Mouse (Mus musculus) liver, embryonic 16.5 days (tissue): ENCODE measurements around the gene Vsx2. TPM values are rescaled to one million over a fixed set of nuclear protein-coding genes. Genes with fewer than 3 reads are reported as not detected.

ENCODE experiments used
- ATAC-seq: fragments of 200-750 bp; cut with Nextera tagmentation; 2 replicates; pipeline ENCODE4 v1.8.0; 2017; ENCODE audit warnings: low read depth, mild to moderate bottlenecking, moderate number of reproducible peaks, moderate library complexity
- H3K27ac ChIP-seq: fragments of 300-500 bp; sonication (generic); 2 replicates; pipeline ENCODE4 v1.5.1; 2014; ENCODE audit warnings: mild to moderate bottlenecking, low read length
- H3K27me3 ChIP-seq: fragments of 300-500 bp; sonication (generic); 2 replicates; pipeline ENCODE4 v1.6.1; 2014; ENCODE audit warnings: low read depth, low read length, mixed read lengths; ENCODE audit not compliant: control insufficient read depth, insufficient read depth
- H3K36me3 ChIP-seq: fragments of 300-500 bp; sonication (generic); 2 replicates; pipeline ENCODE4 v1.6.1; 2014; ENCODE audit warnings: mild to moderate bottlenecking; ENCODE audit not compliant: control insufficient read depth, insufficient read depth
- H3K4me1 ChIP-seq: fragments of 300-500 bp; sonication (generic); 2 replicates; pipeline ENCODE4 v1.6.1; 2014; ENCODE audit warnings: low read depth, low read length, mixed read lengths; ENCODE audit not compliant: control insufficient read depth
- H3K4me2 ChIP-seq: fragments of 300-500 bp; sonication (generic); 2 replicates; pipeline ENCODE4 v1.6.1; 2014; ENCODE audit warnings: low read depth, low read length, mixed read lengths
- H3K4me3 ChIP-seq: fragments of 300-500 bp; sonication (generic); 2 replicates; pipeline ENCODE4 v1.5.1; 2014; ENCODE audit warnings: low read depth, mild to moderate bottlenecking, low read length
- H3K9ac ChIP-seq: fragments of 300-500 bp; sonication (generic); 2 replicates; pipeline ENCODE4 v1.6.1; 2014; ENCODE audit warnings: low read depth, low read length
- H3K9me3 ChIP-seq: fragments of 300-500 bp; sonication (generic); replicated peaks from 2 replicates; pipeline ENCODE4 v1.6.1; 2016; ENCODE audit warnings: low read length; ENCODE audit not compliant: control insufficient read depth
- WGBS: fragments of 180-500 bp; shearing (Covaris S2); extraction: QIAGEN DNeasy Blood & Tissue Kit; methylation state at CpG from one replicate; pipeline ENCODE4 v1.1.7; 2014; ENCODE audit not compliant: insufficient replicate concordance; 5-methylcytosine and 5-hydroxymethylcytosine counted together
- polyA plus RNA-seq: library from polyadenylated mRNA; unstranded; fragments of >200 nt; fragmentation: Nextera tagmentation; extraction: Ambion mirVana; gene quantifications from 2 replicates; pipeline ENCODE4 v1.2.1, GENCODE M21; 2015

Vsx2 gene
- polyA plus RNA-seq, 1 experiment from 2014 or later: not detected

DNA sequence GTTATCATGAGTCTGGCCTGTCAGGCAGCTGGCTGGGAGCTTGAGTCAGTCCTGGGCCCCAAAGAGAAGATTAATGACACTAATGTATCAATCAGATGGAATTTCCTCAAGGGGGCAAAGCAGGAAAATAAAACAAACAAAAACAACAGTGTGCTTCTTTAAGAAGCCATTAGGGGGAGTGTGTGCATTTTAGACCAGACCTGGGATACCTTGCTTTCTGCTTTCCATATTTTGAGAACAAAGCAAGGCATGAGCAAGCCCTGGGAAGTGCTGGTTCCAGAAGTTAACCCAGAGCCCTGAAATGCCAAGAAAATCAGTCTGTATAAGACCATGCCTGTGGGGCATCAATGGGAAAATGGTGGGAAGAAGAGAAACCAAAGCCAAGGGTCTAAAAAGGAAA, 51.4 kb downstream of the Vsx2 start:
- H3K4me3 ChIP-seq: no peak overlapping the region
- no peak overlapping the region for H3K9ac ChIP-seq
- no peak overlapping the region for H3K4me2 ChIP-seq
- no peak for ATAC-seq
- H3K36me3 ChIP-seq: no peaks in the 10 kb centered on the region
- peaks cover 3% of the 10 kb centered on the region for H3K4me1 ChIP-seq
- peaks cover 19% of the 10 kb centered on the region for H3K27me3 ChIP-seq
- no peaks in the 10 kb centered on the region for H3K9me3 ChIP-seq
- H3K27ac ChIP-seq: no peak overlapping the region

DNA sequence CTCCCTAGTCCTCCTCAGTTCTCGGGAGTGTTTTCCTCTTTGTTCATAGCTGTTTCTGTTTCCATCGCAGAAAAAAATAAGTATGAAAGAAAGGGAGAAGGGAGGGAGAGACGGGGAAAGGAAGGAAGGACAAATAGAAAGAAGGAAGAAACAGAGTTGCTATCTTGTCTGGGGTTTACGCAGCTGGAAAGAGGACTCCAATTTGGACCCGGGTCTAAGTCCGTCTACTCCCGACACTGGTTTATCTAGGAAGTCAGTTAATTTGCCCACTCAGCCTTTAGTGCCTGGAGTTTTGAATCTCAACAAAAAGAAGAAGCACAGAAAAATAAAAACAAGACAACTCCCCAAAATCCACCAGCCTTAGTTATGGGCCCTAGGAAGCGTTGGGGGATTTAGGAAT, 55.0 kb downstream of the Vsx2 start:
- H3K4me1 ChIP-seq: no peaks in the 10 kb centered on the region
- H3K27me3 ChIP-seq: peaks cover 21% of the 10 kb centered on the region
- no peak overlapping the region for H3K4me2 ChIP-seq
- WGBS: 20% methylated on average over 8 of the region's 8 CpGs
- no peak overlapping the region for H3K9ac ChIP-seq
- H3K9me3 ChIP-seq: no peaks in the 10 kb centered on the region
- no peaks in the 10 kb centered on the region for H3K36me3 ChIP-seq
- no peak overlapping the region for H3K4me3 ChIP-seq
- H3K27ac ChIP-seq: no peak overlapping the region
- ATAC-seq: no peak

DNA sequence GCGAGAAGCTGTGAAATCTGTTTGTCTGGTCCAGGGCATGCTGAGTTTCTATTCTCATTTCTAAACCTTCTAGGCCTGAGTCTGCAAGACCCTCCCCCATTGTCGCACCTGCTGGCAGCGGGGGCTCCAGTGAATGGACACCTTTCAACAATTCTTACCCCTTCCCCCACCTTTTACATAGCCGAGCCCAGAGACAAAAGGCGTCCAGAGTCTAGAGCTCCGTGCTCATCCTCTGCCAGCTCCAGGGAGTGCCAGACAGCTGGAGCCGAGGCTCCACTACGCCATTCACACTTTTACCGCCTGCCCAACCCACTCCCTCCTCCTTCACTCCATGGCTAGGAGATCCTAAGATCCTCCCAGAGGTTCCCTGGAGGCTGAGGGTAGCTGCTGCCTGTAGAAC, 55.6 kb downstream of the Vsx2 start:
- ATAC-seq: no peak
- no peak overlapping the region for H3K27ac ChIP-seq
- H3K4me1 ChIP-seq: no peaks in the 10 kb centered on the region
- H3K9ac ChIP-seq: no peak overlapping the region
- H3K4me3 ChIP-seq: no peak overlapping the region
- no peaks in the 10 kb centered on the region for H3K36me3 ChIP-seq
- no peak overlapping the region for H3K4me2 ChIP-seq
- WGBS: 15% methylated on average over 9 of the region's 9 CpGs
- no peaks in the 10 kb centered on the region for H3K9me3 ChIP-seq
- H3K27me3 ChIP-seq: peaks cover 21% of the 10 kb centered on the region

DNA sequence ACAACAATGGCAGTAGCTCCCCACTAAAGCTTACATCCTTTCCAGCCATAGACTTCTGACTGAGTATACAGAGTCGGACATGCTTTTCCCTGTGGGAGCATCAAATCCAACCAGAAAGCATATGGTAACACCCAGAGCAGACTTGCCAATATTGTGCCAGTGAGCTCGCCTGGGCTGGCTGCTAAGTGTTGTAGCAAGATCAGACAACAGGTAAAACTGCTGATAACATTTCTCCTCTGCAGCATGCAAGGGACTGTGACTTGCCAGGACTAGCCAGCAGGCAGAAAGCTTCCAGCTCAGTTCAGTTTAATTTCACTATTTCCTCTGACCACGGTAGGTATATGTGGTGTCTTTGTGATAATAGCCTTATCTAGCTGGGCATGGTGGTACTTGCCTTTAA, 62.3 kb downstream of the Vsx2 start:
- Histone ChIP-seq H3K9ac (no peak overlapping the region), H3K4me3 (no peak overlapping the region), H3K27me3 (no peaks in the 10 kb centered on the region; the same call in 1 of the 2 replicates), H3K4me2 (no peak overlapping the region), H3K27ac (no peak overlapping the region), H3K9me3 (no peaks in the 10 kb centered on the region), H3K36me3 (no peaks in the 10 kb centered on the region), H3K4me1 (no peaks in the 10 kb centered on the region)
- 33% methylated on average over 3 of the region's 3 CpGs for WGBS
- ATAC-seq: no peak

- Histone ChIP-seq H3K27ac (no peak overlapping the region), H3K4me3 (no peak overlapping the region), H3K9me3 (no peaks in the 10 kb centered on the region), H3K9ac (no peak overlapping the region), H3K4me1 (no peaks in the 10 kb centered on the region), H3K36me3 (no peaks in the 10 kb centered on the region), H3K4me2 (no peak overlapping the region), H3K27me3 (peaks cover 47% of the 10 kb centered on the region)
- no peak for ATAC-seq
- 13% methylated on average over 6 of the region's 6 CpGs for WGBS
Observed at GRCm38 (mm10) chr12:84640253-84640652, 70.7 kb downstream of the Vsx2 start.

GRCm38 (mm10) chr12:84640654-84641053, 71.1 kb downstream of the Vsx2 start, which contains the start of gene Vrtn:
Gene Vrtn (plus strand): TSS chr12:84641019.
- H3K9me3 ChIP-seq: no peaks in the 10 kb centered on the region
- H3K9ac ChIP-seq: no peak within 1 kb of the TSS
- ATAC-seq: no peak
- 6% methylated on average over 9 of the region's 9 CpGs for WGBS
- no peak within 1 kb of the TSS for H3K4me2 ChIP-seq
- no peak within 1 kb of the TSS for H3K4me3 ChIP-seq
- H3K27ac ChIP-seq: no peak within 1 kb of the TSS
- no peaks in the 10 kb centered on the region for H3K4me1 ChIP-seq
- no peaks in the 10 kb centered on the region for H3K36me3 ChIP-seq
- H3K27me3 ChIP-seq: peaks cover 47% of the 10 kb centered on the region

Other genes starting within 250 kb of the Vsx2 start
- 22.3 and 23.6 TPM in 2 replicates for gene Coq6, start 208.1 kb upstream of the Vsx2 start, polyA plus RNA-seq
- 1.0 and 1.3 TPM in 2 replicates for gene Fam161b, start 207.9 kb upstream of the Vsx2 start, polyA plus RNA-seq
- 17.0 and 18.1 TPM in 2 replicates for gene Entpd5, start 160.7 kb upstream of the Vsx2 start, polyA plus RNA-seq
- gene Bbof1, start 160.7 kb upstream of the Vsx2 start, polyA plus RNA-seq: 0.31 and 0.36 TPM in 2 replicates
- gene Rnf113a2, start 152.6 kb upstream of the Vsx2 start, polyA plus RNA-seq: 11.7 and 11.9 TPM in 2 replicates
- gene Aldh6a1, start 118.8 kb upstream of the Vsx2 start, polyA plus RNA-seq: 49.3 and 55.5 TPM in 2 replicates
- 10.7 and 11.8 TPM in 2 replicates for gene Lin52, start 118.3 kb upstream of the Vsx2 start, polyA plus RNA-seq
- 4.0 and 4.6 TPM in 2 replicates for gene Abcd4, start 47.7 kb downstream of the Vsx2 start, polyA plus RNA-seq
- gene Vrtn, start 71.3 kb downstream of the Vsx2 start, polyA plus RNA-seq: not detected in 2 replicates
- 0.08 and 0.09 TPM in 2 replicates for gene Syndig1l, start 129.1 kb downstream of the Vsx2 start, polyA plus RNA-seq
- gene Npc2, start 203.4 kb downstream of the Vsx2 start, polyA plus RNA-seq: 26.9 and 27.9 TPM in 2 replicates
- gene Isca2, start 203.5 kb downstream of the Vsx2 start, polyA plus RNA-seq: 94.7 and 96.2 TPM in 2 replicates